Mouse (Mus musculus) heart, embryonic 12.5 days (tissue): ENCODE measurements around the gene Abcg1. TPM values are rescaled to one million over a fixed set of nuclear protein-coding genes. Genes with fewer than 3 reads are reported as not detected.

ENCODE experiments used
- ATAC-seq: fragments of 200-750 bp; cut with Nextera tagmentation; 2 replicates; pipeline ENCODE4 v1.8.0; 2017; ENCODE audit warnings: moderate TSS enrichment, moderate library complexity; ENCODE audit not compliant: insufficient number of reproducible peaks, low FRiP score
- H3K27ac ChIP-seq: fragments of 300-500 bp; sonication (generic); 2 replicates; pipeline ENCODE4 v1.5.1; 2016; ENCODE audit warnings: mild to moderate bottlenecking, moderate library complexity; ENCODE audit not compliant: poor library complexity, severe bottlenecking
- H3K27me3 ChIP-seq: fragments of 300-500 bp; sonication (generic); replicated peaks from 2 replicates; pipeline ENCODE4 v1.6.1; 2016; ENCODE audit warnings: mild to moderate bottlenecking, moderate library complexity
- H3K36me3 ChIP-seq: fragments of 300-500 bp; sonication (generic); 2 replicates; pipeline ENCODE4 v1.6.1; 2016; ENCODE audit warnings: mild to moderate bottlenecking, moderate library complexity
- H3K4me1 ChIP-seq: fragments of 300-500 bp; sonication (generic); replicated peaks from 2 replicates; pipeline ENCODE4 v1.6.1; 2016; ENCODE audit warnings: mild to moderate bottlenecking
- H3K4me2 ChIP-seq: fragments of 300-500 bp; sonication (generic); 2 replicates; pipeline ENCODE4 v1.6.1; 2016; ENCODE audit warnings: mild to moderate bottlenecking, moderate library complexity
- H3K4me3 ChIP-seq: fragments of 300-500 bp; sonication (generic); 2 replicates; pipeline ENCODE4 v1.5.1; 2016; ENCODE audit warnings: mild to moderate bottlenecking
- H3K9ac ChIP-seq: fragments of 300-500 bp; sonication (generic); 2 replicates; pipeline ENCODE4 v1.6.1; 2016; ENCODE audit warnings: mild to moderate bottlenecking, moderate library complexity
- H3K9me3 ChIP-seq: fragments of 300-500 bp; sonication (generic); replicated peaks from 2 replicates; pipeline ENCODE4 v1.6.1; 2016; ENCODE audit warnings: mild to moderate bottlenecking, moderate library complexity
- WGBS: fragments of 180-500 bp; shearing (Covaris S2); methylation state at CpG from one replicate; pipeline ENCODE4 v1.1.7; 2016; 5-methylcytosine and 5-hydroxymethylcytosine counted together
- polyA plus RNA-seq: library from polyadenylated mRNA; unstranded; fragments of >200 nt; fragmentation: Nextera tagmentation; extraction: Ambion mirVana; gene quantifications from 2 replicates; pipeline ENCODE4 v1.2.1, GENCODE M21; 2016

Abcg1 gene
- polyA plus RNA-seq, 1 experiment from 2014 or later, result 6.6 TPM

DNA sequence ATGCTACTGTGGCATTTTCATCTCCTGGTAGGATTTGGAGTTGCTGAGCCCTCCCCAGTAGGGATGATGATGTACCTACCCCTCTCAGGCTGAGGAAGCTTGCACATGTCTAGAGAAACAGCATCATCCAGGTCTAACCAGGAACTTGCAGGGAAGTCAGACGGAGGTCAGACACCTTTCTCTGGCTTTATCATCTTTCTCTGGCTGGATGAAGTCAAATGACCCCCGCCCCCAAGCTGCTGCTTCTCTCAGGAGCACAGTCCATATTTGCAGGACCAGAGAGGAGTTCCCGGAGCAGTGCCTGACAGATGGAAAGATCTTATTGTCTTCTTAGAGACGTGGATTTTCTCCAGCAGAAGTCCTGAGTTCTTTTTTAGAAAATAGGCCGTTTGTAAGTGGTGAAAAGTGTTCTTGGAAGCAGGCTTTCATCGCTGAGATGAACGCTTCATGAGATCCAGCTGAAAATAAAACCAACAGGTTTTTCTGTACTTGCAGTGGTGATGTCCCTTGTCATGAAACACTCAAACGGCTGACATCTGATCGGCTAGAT is 28.6 kb upstream of the Abcg1 start:
- 59% methylated on average over 9 of the region's 9 CpGs for WGBS
- H3K4me1 ChIP-seq, result peaks cover 12% of the 10 kb centered on the region
- H3K27ac ChIP-seq, result no peak overlapping the region
- no peak overlapping the region for H3K9ac ChIP-seq
- H3K9me3 ChIP-seq, result peaks cover 11% of the 10 kb centered on the region
- no peak overlapping the region for H3K4me2 ChIP-seq
- H3K27me3 ChIP-seq, result no peaks in the 10 kb centered on the region
- no peaks in the 10 kb centered on the region for H3K36me3 ChIP-seq
- no peak for ATAC-seq
- H3K4me3 ChIP-seq, result no peak overlapping the region

DNA sequence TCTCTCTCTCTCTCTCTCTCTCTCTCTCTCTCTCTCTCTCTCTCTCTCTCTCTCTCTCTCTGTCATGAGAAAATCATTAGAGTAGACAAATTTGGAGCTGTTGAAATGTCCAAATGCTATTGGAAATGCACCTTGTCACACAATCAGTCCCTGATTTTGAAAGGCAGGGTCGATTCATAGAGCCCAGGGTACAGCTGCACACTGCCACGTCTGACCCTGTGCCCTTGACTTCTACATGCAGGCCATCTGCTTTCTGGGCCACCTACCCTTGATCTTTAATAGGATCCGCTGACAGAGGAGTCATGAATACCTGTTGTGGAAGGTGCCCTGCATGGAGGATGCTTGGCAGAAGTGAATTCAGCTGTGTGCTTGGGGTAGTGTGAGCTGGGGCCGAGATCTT is 28.1 kb upstream of the Abcg1 start:
- ATAC-seq, result no peak
- Histone ChIP-seq H3K4me1 (peaks cover 14% of the 10 kb centered on the region), H3K36me3 (no peaks in the 10 kb centered on the region), H3K4me2 (no peak overlapping the region), H3K27ac (no peak overlapping the region), H3K27me3 (no peaks in the 10 kb centered on the region), H3K9ac (no peak overlapping the region), H3K4me3 (no peak overlapping the region), H3K9me3 (peaks cover 11% of the 10 kb centered on the region)
- WGBS, result 77% methylated on average over 4 of the region's 4 CpGs

- Histone ChIP-seq H3K4me3 (no peak overlapping the region), H3K9me3 (peaks cover 11% of the 10 kb centered on the region), H3K36me3 (no peaks in the 10 kb centered on the region), H3K27me3 (no peaks in the 10 kb centered on the region), H3K27ac (no peak overlapping the region), H3K4me2 (no peak overlapping the region), H3K4me1 (peaks cover 20% of the 10 kb centered on the region), H3K9ac (no peak overlapping the region)
- 89% methylated on average over 4 of the region's 4 CpGs for WGBS
- no peak for ATAC-seq
Observed at GRCm38 (mm10) chr17:31032341-31032740, 25.1 kb upstream of the Abcg1 start.

DNA sequence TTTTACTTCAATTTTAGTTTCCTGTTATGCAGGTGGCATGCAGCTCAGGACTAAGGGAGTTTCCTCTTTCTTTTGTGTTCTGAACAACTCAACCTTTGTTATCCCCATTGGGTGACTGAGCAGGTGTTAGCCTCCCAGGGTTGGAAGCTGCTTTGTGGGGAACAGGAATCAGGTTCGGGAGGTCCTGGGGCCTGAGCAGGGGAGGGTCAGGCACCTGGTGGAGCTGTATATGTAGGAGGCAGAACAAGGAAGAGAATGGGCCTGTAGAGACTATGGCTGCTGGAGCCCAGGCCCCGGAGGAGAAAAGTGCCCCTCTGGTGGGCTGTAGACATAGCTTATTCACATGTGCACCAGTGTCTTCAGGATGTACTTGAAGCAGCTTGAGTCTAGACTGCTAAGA is 24.2 kb upstream of the Abcg1 start:
- Histone ChIP-seq H3K27ac (no peak overlapping the region), H3K9me3 (peaks cover 11% of the 10 kb centered on the region), H3K9ac (no peak overlapping the region), H3K4me1 (peaks cover 20% of the 10 kb centered on the region), H3K27me3 (no peaks in the 10 kb centered on the region), H3K36me3 (no peaks in the 10 kb centered on the region), H3K4me2 (no peak overlapping the region), H3K4me3 (no peak overlapping the region)
- 61% methylated on average over 2 of the region's 2 CpGs for WGBS
- ATAC-seq, result no peak

DNA sequence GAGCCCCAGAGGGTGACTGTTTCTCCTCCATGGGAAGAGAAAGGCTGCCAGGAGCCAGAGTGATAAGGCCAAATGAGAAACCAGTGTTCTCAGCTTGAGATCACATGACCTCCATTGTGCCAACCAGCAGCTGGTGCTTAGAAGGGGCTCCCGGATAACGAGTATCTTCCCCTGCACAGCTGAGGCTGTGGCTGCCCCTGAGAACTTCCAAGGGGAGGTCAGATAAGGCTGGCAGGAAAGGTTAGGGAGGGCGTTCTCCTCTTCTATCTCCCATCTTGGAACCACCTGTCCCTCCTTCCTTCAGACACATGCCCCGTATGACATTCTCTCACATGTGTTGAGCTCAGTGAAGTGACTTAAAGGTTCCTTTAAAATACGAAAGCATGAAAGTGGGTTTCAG is 23.3 kb upstream of the Abcg1 start:
- peak; percentile 74; the same call in 1 of the 2 replicates for ATAC-seq
- H3K4me2 ChIP-seq, result peak overlapping the region; percentile 32; the same call in 1 of the 2 replicates
- H3K9me3 ChIP-seq, result peaks cover 11% of the 10 kb centered on the region
- H3K4me1 ChIP-seq, result peaks cover 20% of the 10 kb centered on the region
- H3K27ac ChIP-seq, result no peak overlapping the region
- WGBS, result 18% methylated on average over 5 of the region's 5 CpGs
- H3K36me3 ChIP-seq, result no peaks in the 10 kb centered on the region
- H3K4me3 ChIP-seq, result no peak overlapping the region
- H3K9ac ChIP-seq, result no peak overlapping the region
- no peaks in the 10 kb centered on the region for H3K27me3 ChIP-seq

GRCm38 (mm10) chr17:31034674-31035356 is 22.7 kb upstream of the Abcg1 start:
- no peak for ATAC-seq
- Histone ChIP-seq H3K9me3 (peaks cover 11% of the 10 kb centered on the region), H3K4me1 (peaks cover 20% of the 10 kb centered on the region), H3K4me3 (no peak overlapping the region), H3K27me3 (no peaks in the 10 kb centered on the region), H3K9ac (no peak overlapping the region), H3K27ac (no peak overlapping the region), H3K4me2 (0 out of 2 replicates have a peak overlapping the region, but pooled peaks have one; percentile 32), H3K36me3 (no peaks in the 10 kb centered on the region)
- WGBS, result 65% methylated on average over 9 of the region's 9 CpGs

DNA sequence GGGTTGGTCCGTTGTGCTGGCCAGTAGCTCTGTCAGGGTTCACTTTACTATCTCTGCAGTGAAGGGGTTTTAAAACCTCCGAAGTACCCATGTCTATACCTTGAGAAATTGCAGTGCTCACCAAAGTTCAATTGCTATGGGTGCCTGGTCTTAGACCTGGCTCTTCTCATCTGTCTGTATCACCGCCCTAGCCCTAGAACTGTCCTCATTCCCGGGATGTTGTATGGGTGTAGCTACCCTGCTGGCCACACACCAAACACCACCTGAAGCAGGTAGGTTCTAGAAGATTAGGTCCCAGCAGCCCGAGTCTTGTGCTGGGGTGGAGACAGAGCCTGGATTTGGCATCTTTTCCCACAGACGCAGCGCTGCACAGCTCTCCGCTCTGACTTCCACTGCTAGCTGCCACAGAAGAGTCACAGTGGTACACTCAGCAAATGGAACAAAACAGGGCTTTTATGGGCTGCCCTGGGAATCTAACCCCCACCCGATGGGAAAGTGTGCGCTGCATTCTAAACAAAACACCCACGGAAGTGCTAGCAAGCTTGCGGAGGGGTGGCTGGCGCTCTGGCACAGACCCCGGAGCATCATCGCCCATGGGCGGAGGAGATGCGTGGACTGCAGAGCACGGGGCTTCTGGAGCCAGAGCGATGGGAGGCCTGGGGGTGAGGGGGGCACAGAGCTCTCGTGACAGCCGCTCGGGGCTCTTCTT is 21.2 kb upstream of the Abcg1 start:
- H3K36me3 ChIP-seq, result no peaks in the 10 kb centered on the region
- 83% methylated on average over 22 of the region's 22 CpGs for WGBS

DNA sequence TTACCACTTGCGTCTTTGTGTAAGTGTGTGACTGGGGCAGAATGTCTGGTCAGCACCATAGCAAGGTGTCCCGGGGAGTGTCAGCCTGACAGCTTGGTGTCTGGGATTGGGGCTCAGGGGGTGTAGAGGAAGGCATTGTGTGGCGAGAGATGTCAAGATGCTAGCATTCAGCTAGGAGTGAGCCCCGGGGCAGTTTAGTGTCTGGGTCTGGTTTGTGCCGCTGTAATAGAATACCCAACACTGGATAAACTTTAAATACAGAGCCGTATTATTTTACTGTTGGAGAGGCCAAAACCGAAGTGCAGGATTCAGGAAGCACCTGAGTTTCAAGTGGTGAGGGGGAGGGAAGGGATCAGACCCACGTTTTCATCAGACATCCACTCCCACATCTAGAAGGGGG is 20.1 kb upstream of the Abcg1 start:
- WGBS, result 80% methylated on average over 8 of the region's 8 CpGs
- Histone ChIP-seq H3K9me3 (peaks cover 1% of the 10 kb centered on the region; the same call in 1 of the 2 replicates), H3K27ac (no peak overlapping the region), H3K4me1 (peaks cover 21% of the 10 kb centered on the region), H3K27me3 (no peaks in the 10 kb centered on the region), H3K9ac (no peak overlapping the region), H3K4me3 (no peak overlapping the region), H3K4me2 (no peak overlapping the region), H3K36me3 (no peaks in the 10 kb centered on the region)
- no peak for ATAC-seq

More for the DNA sequence above, 21.2 kb upstream of the Abcg1 start:
- Histone ChIP-seq H3K9me3 (peaks cover 6% of the 10 kb centered on the region), H3K4me1 (peaks cover 20% of the 10 kb centered on the region), H3K4me2 (no peak overlapping the region), H3K4me3 (no peak overlapping the region), H3K9ac (no peak overlapping the region), H3K27ac (no peak overlapping the region), H3K27me3 (no peaks in the 10 kb centered on the region)
- ATAC-seq, result no peak

- Histone ChIP-seq H3K4me3 (no peak overlapping the region), H3K9me3 (no peaks in the 10 kb centered on the region), H3K36me3 (no peaks in the 10 kb centered on the region), H3K4me2 (no peak overlapping the region), H3K27ac (no peak overlapping the region), H3K4me1 (peaks cover 27% of the 10 kb centered on the region), H3K27me3 (no peaks in the 10 kb centered on the region), H3K9ac (no peak overlapping the region)
- ATAC-seq, result no peak
- WGBS, result 76% methylated on average over 4 of the region's 4 CpGs
Observed at GRCm38 (mm10) chr17:31038381-31038780, 19.1 kb upstream of the Abcg1 start.

DNA sequence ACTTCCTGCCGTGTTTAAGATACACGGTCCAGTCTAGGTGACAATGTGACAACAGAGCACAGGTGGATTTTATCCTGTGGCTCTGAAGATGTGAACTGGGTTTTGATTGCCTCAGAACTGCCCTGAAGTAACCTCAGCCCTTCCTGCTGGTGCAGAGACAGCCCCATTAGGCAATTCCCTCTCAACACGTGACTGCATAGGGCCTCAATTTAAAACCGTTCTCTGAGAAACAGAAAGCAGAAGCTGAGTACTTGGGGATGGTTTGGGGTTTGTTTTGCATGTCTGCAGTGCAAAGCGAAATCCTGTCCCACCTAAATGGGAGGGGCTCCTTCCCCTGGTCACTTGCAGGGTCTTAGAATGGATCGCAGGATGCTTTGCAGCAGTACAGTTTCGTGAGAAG is 17.8 kb upstream of the Abcg1 start:
- Histone ChIP-seq H3K27me3 (no peaks in the 10 kb centered on the region), H3K4me1 (peaks cover 14% of the 10 kb centered on the region), H3K9ac (no peak overlapping the region), H3K4me2 (no peak overlapping the region), H3K27ac (no peak overlapping the region), H3K9me3 (no peaks in the 10 kb centered on the region), H3K36me3 (no peaks in the 10 kb centered on the region), H3K4me3 (no peak overlapping the region)
- no peak for ATAC-seq
- 59% methylated on average over 7 of the region's 7 CpGs for WGBS

GRCm38 (mm10) chr17:31040421-31040820 is 17.1 kb upstream of the Abcg1 start:
- Histone ChIP-seq H3K36me3 (no peaks in the 10 kb centered on the region), H3K4me2 (no peak overlapping the region), H3K27me3 (no peaks in the 10 kb centered on the region), H3K4me1 (peaks cover 9% of the 10 kb centered on the region; the same call in 1 of the 2 replicates), H3K9ac (no peak overlapping the region), H3K4me3 (no peak overlapping the region), H3K27ac (no peak overlapping the region), H3K9me3 (no peaks in the 10 kb centered on the region)
- ATAC-seq, result no peak
- 62% methylated on average over 7 of the region's 7 CpGs for WGBS
